Mouse (Mus musculus) heart, postnatal 0 days (tissue): ENCODE data around the gene Atp8b2. TPM values are rescaled to one million over a fixed set of nuclear protein-coding genes. Genes with fewer than 3 reads are reported as not detected.

Experiments
- ATAC-seq: fragments of 200-750 bp; cut with Nextera tagmentation; 2 replicates; pipeline ENCODE4 v1.8.0; 2017; ENCODE audit warnings: low read depth, moderate number of reproducible peaks, moderate library complexity; ENCODE audit not compliant: insufficient read depth
- DNase-seq: peaks from one replicate; pipeline ENCODE4 v3.0.0-alpha.2; 2016; ENCODE audit warnings: low spot score
- H3K27ac ChIP-seq: fragments of 300-500 bp; sonication (generic); 2 replicates; pipeline ENCODE4 v1.5.1; 2014; ENCODE audit warnings: low read depth, mild to moderate bottlenecking
- H3K27me3 ChIP-seq: fragments of 300-500 bp; sonication (generic); 2 replicates; pipeline ENCODE4 v1.6.1; 2014; ENCODE audit warnings: low read length, mixed read lengths; ENCODE audit not compliant: control insufficient read depth, insufficient read depth
- H3K36me3 ChIP-seq: fragments of 300-500 bp; sonication (generic); replicated peaks from 2 replicates; pipeline ENCODE4 v1.6.1; 2014; ENCODE audit warnings: low read length, mixed read lengths; ENCODE audit not compliant: control insufficient read depth, insufficient read depth
- H3K4me1 ChIP-seq: fragments of 300-500 bp; sonication (generic); 2 replicates; pipeline ENCODE4 v1.6.1; 2014; ENCODE audit warnings: antibody characterized with exemption; ENCODE audit not compliant: control insufficient read depth, insufficient read depth
- H3K4me2 ChIP-seq: fragments of 300-500 bp; sonication (generic); 2 replicates; pipeline ENCODE4 v1.6.1; 2014; ENCODE audit warnings: low read depth, mild to moderate bottlenecking, low read length, moderate library complexity
- H3K4me3 ChIP-seq: fragments of 300-500 bp; sonication (generic); 2 replicates; pipeline ENCODE4 v1.5.1; 2014; ENCODE audit warnings: low read depth, low read length
- H3K9ac ChIP-seq: fragments of 300-500 bp; sonication (generic); replicated peaks from 2 replicates; pipeline ENCODE4 v1.6.1; 2014; ENCODE audit warnings: low read depth, low read length, mixed read lengths
- H3K9me3 ChIP-seq: fragments of 300-500 bp; sonication (generic); replicated peaks from 2 replicates; pipeline ENCODE4 v1.6.1; 2016; ENCODE audit warnings: low read length; ENCODE audit not compliant: control insufficient read depth
- CTCF ChIP-seq: IDR thresholded peaks from 2 replicates; pipeline ENCODE4 v1.5.1; 2016; ENCODE audit warnings: antibody characterized with exemption, control low read depth, low read depth
- EP300 ChIP-seq: IDR thresholded peaks from 2 replicates; pipeline ENCODE4 v1.6.1; 2016; ENCODE audit warnings: antibody characterized with exemption, low read depth
- WGBS: fragments of 180-500 bp; shearing (Covaris S2); extraction: QIAGEN DNeasy Blood & Tissue Kit; methylation state at CpG from one replicate; pipeline ENCODE4 v1.1.7; 2014; 5-methylcytosine and 5-hydroxymethylcytosine counted together
- polyA plus RNA-seq: library from polyadenylated mRNA; unstranded; fragments of >200 nt; fragmentation: Nextera tagmentation; extraction: Ambion mirVana; gene quantifications from 2 replicates; pipeline ENCODE4 v1.2.1, GENCODE M21; 2015
- total RNA-seq: library from RNA; depleted of rRNA; stranded (reverse); fragments of >200 nt; gene quantifications from 2 replicates; pipeline ENCODE4 v1.2.3, GENCODE M21; 2014; ENCODE audit warnings: low replicate concordance

The Atp8b2 gene
- total and polyA plus RNA-seq, 2 experiments from 2014 or later: 5.2 to 52.4 TPM

DNA sequence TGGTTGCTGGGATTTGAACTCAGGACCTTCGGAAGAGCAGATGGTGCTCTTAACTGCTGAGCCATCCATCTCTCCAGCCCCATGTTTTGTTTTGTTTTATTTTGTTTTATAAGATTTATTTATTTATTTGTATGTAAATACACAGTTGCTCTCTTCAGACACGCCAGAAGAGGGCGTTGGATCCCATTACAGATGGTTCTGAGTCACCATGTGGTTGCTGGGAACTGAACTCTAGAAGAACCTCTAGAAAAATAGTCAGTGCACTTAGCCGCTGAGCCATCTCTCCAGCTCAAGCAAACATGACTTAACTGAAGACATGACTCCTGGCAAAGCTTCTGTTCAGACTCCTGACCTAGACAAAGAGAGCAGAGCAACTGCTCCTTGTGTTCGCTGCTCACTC, 19.1 kb upstream of the Atp8b2 start:
- H3K27me3 ChIP-seq: no peaks in the 10 kb centered on the region
- H3K4me1 ChIP-seq: no peaks in the 10 kb centered on the region
- no peak for ATAC-seq
- DNase-seq: no peak
- no peaks in the 10 kb centered on the region for H3K9me3 ChIP-seq
- no peaks in the 10 kb centered on the region for H3K36me3 ChIP-seq
- H3K27ac ChIP-seq: no peak overlapping the region
- 75% methylated on average over 5 of the region's 5 CpGs for WGBS
- H3K4me2 ChIP-seq: no peak overlapping the region
- H3K9ac ChIP-seq: no peak overlapping the region
- TF ChIP-seq CTCF (no peak), EP300 (no peak)
- H3K4me3 ChIP-seq: no peak overlapping the region

DNA sequence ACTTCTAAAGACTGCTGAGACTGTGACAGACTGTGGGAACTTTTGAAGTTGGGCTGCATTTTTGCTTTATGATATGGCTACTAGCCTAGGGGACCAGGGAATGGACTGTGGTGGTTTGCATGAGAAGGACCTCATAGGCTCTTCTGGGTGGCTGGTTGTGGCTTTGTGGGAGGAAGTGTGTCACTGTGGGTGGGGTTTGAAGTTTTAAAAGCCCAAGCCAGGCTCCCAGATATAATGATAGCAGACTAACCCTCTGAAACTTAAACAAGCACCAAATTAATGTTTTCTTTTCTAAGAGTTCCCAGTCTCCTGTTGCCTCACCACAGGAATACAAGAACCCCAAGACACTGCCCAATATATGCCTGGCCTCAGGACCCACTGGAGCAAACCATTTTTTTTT, 13.6 kb upstream of the Atp8b2 start:
- Histone ChIP-seq H3K4me2 (no peak overlapping the region), H3K27me3 (no peaks in the 10 kb centered on the region), H3K4me1 (no peaks in the 10 kb centered on the region), H3K36me3 (no peaks in the 10 kb centered on the region), H3K4me3 (no peak overlapping the region), H3K9ac (no peak overlapping the region), H3K27ac (no peak overlapping the region), H3K9me3 (no peaks in the 10 kb centered on the region)
- ATAC-seq (no peak), DNase-seq (no peak)
- no peak for TF ChIP-seq EP300
- TF ChIP-seq CTCF: no peak

DNA sequence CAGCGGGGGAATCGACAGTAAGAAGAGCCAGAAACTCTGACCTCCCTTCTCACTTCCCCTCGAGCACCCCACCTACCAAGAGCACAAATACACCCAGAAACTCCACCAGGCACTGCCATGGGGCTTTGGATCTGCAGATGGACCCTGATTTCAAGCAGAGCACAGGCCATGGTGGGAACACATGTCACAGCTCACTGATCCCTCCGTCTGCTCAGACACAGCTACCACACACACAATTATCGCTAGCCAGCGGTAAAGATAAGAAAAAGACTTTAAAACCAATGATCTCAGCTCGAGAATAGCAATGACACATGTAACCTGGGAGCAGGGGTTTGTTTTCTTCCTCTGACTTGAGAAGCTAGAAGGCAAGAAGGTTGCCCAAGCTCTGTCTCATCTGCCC, 5.2 kb upstream of the Atp8b2 start:
- DNase-seq (no peak), ATAC-seq (no peak)
- Histone ChIP-seq H3K27ac (no peak overlapping the region), H3K36me3 (no peaks in the 10 kb centered on the region), H3K4me1 (no peaks in the 10 kb centered on the region), H3K4me3 (no peak overlapping the region), H3K27me3 (no peaks in the 10 kb centered on the region), H3K9ac (no peak overlapping the region), H3K9me3 (no peaks in the 10 kb centered on the region), H3K4me2 (no peak overlapping the region)
- TF ChIP-seq CTCF: no peak
- no peak for TF ChIP-seq EP300
- 40% methylated on average over 7 of the region's 7 CpGs for WGBS

DNA sequence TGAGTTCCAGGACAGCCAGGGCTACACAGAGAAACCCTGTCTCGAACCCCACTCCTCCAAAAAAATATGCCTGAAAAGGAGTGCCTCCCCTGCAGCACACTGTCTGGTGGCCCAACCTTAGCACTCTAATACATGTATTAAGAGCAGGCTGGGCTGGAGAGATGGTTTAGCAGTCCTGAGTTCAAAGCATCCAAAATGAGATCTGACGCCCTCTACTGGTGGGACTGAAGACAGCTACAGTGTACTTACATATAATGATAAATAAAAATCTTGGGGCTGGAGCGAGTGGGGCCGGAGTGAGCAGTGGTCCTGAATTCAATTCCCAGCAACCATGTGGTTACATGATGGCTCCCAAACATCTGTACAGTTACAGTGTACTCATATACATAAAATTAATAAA, 3.6 kb upstream of the Atp8b2 start:
- Histone ChIP-seq H3K27me3 (no peaks in the 10 kb centered on the region), H3K4me2 (no peak overlapping the region), H3K4me1 (peaks cover 3% of the 10 kb centered on the region), H3K4me3 (no peak overlapping the region), H3K36me3 (no peaks in the 10 kb centered on the region), H3K9ac (no peak overlapping the region), H3K27ac (no peak overlapping the region), H3K9me3 (no peaks in the 10 kb centered on the region)
- DNase-seq (no peak), ATAC-seq (no peak)
- no peak for TF ChIP-seq EP300
- TF ChIP-seq CTCF: peak; percentile 37
- 67% methylated on average over 4 of the region's 4 CpGs for WGBS

DNA sequence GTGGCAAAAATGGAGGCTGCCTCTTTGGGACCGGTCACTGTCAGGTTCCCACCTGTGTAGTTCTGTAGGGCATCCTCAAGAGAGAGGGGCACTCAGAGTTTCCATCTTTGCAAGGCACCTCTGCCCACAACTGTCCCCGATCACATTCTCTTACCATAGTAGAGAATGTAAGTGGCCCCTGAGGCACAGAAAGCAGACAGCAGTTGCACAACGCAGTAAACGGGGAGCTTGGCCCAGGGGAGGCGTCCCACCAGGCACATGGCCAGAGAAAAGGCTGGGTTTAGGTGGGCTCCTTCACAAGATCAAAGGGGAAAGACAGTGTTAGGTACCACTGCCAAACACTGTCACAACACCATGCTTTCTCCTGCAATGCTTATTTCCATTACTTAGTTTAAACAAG, 2.7 kb upstream of the Atp8b2 start:
- Histone ChIP-seq H3K4me1 (peaks cover 13% of the 10 kb centered on the region), H3K27me3 (no peaks in the 10 kb centered on the region), H3K36me3 (no peaks in the 10 kb centered on the region), H3K9ac (no peak overlapping the region), H3K27ac (no peak overlapping the region), H3K4me2 (no peak overlapping the region), H3K9me3 (no peaks in the 10 kb centered on the region), H3K4me3 (no peak overlapping the region)
- TF ChIP-seq CTCF (no peak), EP300 (no peak)
- 86% methylated on average over 5 of the region's 5 CpGs for WGBS
- DNase-seq (no peak), ATAC-seq (no peak)

DNA sequence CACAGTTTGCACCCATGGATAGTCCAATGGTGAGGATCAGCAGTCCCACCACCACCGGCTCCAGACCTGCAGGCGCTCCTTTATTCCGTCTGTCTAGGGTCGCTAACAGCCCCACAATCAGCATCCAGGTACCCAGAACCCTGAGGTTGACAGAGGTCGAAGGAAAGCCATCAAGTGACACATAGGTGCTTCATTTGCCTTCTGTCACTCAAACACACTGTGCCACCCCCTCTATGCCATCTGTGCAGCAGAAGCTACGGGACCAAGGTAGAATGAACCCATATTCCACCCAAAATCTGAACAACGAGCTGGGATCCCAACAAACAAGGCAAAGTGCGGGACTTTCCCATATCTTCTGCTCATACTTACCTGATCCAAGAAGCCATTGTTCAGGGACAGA, 2.2 kb upstream of the Atp8b2 start:
- no peak for DNase-seq
- Histone ChIP-seq H3K9ac (no peak overlapping the region), H3K4me2 (no peak overlapping the region), H3K4me3 (no peak overlapping the region), H3K27ac (no peak overlapping the region), H3K27me3 (no peaks in the 10 kb centered on the region), H3K9me3 (no peaks in the 10 kb centered on the region), H3K36me3 (no peaks in the 10 kb centered on the region), H3K4me1 (peaks cover 15% of the 10 kb centered on the region)
- no peak for ATAC-seq
- TF ChIP-seq EP300 (no peak), CTCF (no peak)
- 93% methylated on average over 8 of the region's 8 CpGs for WGBS
